Mouse (Mus musculus): ENCODE data around the gene Tshz2.
"Not testable (repeated sequence)": the region's sequence is repeated elsewhere in the genome, so short reads cannot be mapped to it uniquely, and the experiment has no call there.

Tshz2 gene

DNA sequence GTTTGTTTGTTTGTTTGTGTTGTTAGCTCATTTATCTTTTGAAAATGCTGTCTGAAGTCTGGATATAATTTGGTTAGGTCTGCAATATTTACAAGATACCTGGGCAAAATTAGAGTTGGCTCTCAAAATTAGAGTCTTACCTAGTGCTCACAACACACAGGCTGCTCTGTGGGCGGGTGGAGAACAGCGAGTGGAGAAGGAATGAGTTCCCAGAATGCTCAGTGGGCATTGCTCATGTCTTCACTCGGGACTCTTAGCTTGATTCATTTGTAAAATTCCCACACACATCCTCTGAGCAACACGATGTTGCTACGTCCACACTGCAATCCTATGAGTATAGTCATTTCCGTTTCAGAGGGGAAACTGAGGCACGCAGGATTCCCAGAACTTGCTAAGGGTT, 180.1 kb downstream of the Tshz2 start:
- no peak for DNase-seq (ENCODE audit: low spot score)

DNA sequence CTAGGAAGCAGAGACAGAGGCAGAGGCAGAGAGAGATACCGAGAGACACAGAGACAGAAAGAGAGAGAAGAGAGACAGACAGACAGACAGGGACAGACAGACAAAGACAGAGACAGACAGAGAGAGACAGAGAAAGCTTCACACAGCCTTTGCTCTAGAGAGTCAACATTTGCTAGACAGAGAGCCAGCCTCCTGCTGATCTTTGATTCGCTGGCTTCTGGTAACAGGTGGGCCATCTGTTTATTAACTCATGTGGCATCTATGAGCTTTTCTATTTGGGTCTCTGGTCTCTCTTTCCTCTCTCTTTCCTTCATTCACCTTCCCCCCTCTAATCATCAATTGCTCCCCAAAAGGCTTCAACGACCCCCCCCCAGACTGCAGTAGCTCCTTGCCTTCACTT, 181.5 kb downstream of the Tshz2 start:
- no peak for DNase-seq (ENCODE audit: low spot score)

DNA sequence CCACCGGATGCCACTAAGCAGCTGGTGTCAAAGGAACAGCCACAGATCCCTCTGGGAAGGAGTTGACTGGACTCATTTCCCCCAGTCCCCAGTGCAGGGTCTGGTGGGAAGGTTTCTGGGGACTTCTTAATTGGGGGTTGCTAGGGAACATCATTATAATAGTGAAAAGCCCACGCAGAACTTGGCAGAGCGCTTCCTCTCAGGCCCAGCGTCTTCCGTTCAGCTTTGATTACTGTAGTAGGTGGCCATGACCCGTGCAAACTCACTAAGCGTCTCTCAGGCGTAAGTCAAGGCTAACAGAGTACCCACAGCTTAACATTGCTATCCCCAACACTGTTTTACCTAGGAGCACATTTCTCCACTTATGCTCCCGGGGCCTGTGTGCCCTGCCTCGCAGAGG, 181.9 kb downstream of the Tshz2 start:
- no peak for DNase-seq (ENCODE audit: low spot score)

DNA sequence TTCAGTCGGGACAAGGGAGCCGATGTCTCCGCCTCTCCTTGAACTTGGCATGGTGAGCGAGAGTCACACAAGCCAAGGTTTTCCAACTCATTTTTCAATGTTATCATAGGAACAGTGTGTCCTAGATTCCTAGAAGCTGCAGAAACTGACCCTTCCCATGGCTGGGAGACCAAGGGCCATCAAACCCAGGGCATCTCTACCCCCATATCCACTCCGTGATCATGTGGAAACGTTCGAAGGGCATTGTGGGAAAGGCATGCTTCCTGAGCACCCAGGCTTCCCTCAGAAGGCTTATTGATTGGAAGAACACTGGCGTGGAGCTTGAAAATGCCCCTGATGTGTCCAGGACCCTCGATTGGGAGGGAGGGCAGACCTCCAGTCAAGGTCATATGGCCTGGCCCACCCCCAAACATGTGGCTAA, 188.2 kb downstream of the Tshz2 start:
- DNase-seq (ENCODE audit: low spot score) = no peak

DNA sequence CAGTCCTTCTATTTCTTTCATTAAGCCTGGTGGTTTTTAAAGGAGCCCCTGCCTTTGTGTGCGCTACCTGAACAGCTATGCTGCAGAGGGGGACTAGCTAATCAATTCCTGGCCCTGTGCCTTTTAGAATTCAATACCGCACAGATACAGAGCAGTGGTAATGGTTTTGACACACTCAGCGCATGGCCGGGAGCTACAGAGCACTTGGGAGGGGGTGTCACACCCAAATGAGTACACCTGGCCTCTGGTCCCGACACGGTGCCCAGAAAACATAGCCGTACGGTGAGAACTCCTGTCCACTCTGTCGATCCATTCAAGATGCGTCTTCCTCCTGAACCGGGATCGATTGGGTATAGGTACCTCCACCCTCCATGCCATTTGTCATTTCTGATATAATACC, 193.1 kb downstream of the Tshz2 start:
- DNase-seq (ENCODE audit: low spot score) = no peak

DNA sequence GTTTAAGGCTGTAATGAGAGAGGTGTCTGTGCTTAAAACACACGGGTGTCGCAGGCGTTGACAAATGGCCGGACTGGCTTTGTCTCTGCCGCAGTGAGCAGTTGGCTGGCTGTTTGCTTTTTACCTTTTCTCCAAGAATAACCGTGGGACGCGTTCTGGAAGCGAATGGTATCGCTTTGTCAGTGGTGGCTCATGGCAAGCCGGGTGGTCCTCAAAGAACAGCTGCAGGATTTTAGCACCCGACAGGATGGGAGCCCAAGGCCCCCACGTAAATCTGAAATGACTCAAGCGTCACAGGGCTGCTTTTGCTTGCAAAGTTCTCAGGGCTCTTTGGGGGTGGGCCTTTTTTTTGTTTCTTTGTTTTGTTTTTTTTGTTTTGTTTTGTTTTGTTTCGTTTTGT, 193.5 kb downstream of the Tshz2 start:
- DNase-seq (ENCODE audit: low spot score) = no peak

DNA sequence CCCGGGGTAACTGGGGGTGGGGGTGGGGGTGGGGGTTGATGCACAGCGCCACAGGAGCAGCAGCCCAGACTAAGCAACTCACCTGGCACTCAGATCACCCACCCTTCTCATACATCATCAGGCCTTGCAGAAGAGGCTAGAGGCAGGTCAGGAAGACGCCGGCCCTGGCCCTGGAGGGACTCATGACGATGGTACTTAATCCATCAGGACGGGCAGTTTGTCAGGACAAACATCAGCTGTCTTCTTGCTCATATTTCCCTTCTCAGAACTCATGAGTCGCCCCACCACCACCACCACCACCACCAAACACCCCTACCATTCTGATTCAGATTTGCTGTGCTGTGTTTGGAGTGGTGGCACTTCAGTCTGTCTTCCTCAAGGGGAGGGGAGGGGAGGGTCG, 194.0 kb downstream of the Tshz2 start:
- DNase-seq (ENCODE audit: low spot score) = no peak

DNA sequence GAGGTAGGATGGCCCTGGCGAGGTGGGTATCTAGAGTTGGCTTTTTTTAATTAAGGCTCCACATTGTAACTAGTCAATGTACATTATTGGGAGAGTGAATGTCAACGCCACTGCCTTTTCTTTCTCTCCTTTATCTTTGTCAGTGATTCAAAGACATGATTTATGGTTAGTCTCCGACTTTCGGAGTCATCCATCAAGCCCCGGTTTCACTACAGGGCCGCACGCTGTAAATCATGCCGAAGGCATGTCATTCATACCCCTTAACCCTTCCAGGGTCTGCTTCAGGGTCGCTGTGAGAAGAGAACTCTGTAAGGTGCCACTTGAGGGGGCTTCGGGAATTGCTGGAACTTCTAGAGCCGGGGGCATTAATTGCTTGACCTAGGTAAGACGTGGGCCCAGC, 199.4 kb downstream of the Tshz2 start:
- no peak for DNase-seq (ENCODE audit: low spot score)

DNA sequence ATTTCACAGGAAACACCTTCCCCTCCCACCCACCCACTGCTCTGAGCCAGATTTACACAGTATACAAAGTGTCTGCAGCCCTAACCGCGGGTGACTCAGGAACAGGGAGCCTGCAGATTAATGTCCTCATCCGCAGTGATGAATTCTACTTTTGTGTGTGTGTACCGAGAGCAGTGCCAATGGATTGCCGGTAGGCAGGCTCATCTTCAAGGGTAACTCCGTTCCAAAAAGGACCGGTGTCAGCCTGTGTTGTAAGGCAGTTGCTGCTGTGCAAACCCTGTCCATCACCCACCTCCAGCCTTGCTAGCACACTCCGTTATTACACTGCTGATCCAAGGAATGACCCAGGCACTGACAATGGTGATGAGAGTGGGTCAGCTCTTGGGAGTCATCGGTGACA, 200.8 kb downstream of the Tshz2 start:
- no peak for DNase-seq (ENCODE audit: low spot score)

DNA sequence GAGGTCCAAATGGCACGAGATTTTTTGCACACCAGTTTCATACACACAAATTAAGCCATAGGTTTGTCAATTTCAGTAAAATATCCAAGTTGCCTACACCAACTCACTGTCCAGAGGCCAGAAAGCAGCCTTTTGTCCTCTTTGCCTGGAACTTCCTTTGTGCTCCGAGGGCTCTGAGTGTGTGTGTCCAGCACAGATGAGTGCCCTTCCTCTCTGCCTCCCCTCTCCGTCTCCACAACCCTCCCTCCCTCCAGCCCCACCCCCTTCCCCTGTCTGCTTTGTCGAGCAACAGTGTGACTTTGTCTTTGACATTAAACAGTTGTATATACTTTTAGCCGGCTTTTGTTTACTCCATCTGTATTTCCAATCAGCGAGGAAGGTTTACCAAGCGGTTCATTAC, 201.8 kb downstream of the Tshz2 start:
- no peak for DNase-seq (ENCODE audit: low spot score)

DNA sequence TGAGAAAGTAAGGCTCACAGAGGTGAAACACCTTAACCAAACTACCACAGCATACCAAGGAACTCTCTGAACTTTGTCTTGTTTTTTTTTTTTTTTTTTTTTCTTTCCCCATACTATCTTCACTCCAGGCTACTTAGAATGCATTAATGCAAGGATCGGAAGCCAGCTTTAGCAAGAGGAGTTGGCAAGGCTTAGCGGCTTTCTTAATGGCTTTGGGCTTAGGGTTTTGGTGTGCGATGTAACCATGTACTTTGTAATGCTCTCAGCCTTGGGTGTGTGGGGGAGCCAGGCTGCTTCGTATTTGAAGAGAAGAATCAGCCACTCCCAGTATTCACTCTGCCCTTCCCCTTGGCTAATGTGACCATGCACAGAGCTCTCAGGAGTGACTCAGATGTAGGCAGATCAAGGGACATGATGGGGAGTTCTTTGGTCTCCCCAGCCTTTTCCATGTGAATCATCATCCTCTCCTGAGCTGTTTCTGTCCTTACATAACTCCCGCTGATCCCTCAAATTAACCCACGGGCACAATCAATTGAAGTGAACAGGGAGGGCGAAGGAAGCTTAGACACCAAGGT, 204.3 kb downstream of the Tshz2 start:
- no peak for DNase-seq (ENCODE audit: low spot score)

DNA sequence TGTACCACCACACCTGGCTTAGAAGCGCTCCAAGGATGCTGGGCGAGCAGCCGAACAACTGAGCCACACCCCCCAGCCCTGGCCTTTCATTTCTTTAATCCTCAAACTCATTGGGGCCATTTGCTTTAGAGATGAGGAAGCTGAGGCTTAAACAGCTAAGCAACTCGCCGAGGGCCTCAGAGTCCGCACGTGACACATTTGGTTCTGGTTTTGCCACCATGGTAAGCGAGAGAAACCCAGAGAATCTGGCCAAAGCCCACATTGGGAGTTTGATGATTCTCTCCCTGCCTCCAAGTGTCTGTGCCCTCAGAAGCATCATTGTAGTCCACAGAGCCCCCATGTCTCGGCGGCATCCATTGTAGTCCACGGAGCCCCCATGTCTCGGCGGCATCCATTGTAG, 205.7 kb downstream of the Tshz2 start:
- no peak for DNase-seq (ENCODE audit: low spot score)

DNA sequence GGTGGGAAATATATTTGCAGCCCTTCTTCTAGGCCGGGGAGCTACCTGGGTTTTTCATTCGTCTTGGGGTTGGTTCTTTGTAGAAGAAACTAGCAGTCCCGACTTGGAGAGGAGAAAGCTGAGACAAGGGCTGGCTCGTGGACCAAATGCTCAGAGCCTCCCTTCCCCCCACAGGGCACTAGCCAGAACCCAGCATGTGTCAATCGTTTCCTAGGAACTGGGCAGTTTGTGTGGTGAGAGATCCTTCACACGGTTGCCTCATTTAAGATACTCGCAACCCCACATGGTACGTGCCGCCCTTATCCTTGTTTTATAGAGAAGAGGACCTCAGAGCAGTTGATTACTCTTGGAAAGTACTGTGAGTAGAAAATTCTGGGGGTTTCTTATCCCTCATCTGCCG, 208.6 kb downstream of the Tshz2 start:
- no peak for DNase-seq (ENCODE audit: low spot score)

DNA sequence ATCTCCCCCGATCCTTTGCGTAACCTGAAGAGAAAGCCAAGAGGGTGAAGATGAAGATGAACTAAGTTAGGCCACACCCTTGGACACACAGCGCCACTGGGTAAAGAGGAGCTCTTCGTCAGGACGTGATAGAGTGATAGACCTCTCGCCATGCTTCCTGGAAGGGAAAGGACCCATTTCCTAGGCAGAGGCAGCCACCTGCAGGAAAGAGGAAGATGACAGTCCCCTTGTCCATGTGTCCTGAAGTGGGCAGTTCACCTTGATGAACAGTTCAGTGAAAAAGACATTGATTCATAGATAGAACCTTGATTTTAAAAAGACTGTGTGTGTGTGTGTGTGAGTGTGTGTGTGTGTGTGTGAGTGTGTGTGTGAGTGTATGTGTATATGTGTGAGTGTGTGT, 209.7 kb downstream of the Tshz2 start:
- no peak for DNase-seq (ENCODE audit: low spot score)

DNA sequence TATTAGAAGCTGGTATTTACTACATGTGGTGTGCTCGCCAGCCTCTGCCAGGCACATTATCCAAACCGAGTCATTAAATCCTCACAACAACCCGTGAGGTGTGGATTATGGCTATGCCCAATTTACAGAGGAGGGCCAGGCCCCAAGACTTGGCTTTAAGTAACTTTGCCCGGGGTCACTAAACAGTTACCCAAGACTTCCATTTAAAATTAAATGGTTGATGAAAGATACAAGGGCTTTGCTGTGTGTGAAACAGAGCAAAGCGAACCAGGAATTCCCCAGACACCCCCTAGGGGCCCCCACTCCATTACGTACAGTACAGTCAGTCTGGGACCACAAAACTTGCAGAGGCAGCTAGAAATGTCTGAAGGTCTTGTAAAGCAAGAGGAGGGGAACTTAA, 210.7 kb downstream of the Tshz2 start:
- no peak for DNase-seq (ENCODE audit: low spot score)

DNA sequence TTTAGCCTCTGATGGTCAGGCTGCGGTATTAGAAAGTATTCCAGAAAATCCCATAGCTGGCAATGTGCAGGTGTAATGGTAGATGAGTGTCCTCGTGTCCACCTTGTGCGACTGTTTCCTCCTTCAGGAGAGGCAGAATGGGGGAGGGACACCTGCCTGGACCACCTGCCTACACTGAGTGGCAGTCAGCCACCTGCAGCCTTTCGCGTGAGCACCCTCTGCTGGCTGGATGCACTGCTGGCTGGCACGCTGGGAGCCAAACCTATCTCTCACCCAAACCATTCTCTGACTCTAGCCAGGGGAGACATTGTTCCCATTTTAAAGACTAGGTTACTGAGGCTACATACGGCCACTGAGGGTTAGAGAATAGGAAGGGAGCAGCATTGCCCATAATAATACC, 216.3 kb downstream of the Tshz2 start:
- DNase-seq (ENCODE audit: low spot score) = no peak

DNA sequence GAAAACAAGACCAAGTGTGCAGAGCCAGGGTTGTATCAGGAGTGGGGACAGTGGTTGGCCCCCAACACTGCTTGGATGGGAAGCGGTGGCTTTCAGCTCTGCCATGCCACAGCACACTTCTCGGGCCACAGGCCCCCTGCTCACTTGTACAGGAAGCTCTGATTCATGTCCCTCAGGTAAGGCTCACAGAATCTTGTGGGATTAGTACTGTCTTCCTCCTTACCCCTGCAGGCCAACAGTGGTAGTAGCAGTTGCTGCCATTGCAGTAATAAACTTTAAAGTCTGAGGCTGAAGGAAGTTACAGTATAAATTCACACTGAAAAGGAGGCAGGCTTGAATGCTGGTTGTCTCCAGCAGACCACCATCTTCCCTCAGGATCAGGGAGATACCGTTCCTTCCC, 216.7 kb downstream of the Tshz2 start:
- DNase-seq (ENCODE audit: low spot score) = no peak

DNA sequence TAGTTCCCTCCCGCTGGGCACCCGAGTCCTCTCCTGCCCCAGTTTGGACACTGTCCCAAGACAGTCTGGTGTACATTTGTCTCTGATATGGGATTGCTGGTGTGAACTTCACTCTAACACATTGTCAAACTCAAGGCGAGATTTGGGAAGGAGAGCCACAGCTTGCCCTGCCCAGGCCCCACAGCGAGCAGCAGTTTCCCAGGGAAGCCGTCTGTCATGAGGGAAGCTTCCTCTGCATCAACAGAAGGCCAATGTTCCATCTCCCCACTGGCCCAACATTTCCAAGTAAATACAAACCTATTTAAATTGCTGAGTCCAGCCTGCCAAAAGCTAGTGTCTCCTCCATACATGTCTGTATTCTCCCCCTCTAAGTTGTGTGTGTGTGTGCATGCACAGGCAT, 218.8 kb downstream of the Tshz2 start:
- no peak for DNase-seq (ENCODE audit: low spot score)

DNA sequence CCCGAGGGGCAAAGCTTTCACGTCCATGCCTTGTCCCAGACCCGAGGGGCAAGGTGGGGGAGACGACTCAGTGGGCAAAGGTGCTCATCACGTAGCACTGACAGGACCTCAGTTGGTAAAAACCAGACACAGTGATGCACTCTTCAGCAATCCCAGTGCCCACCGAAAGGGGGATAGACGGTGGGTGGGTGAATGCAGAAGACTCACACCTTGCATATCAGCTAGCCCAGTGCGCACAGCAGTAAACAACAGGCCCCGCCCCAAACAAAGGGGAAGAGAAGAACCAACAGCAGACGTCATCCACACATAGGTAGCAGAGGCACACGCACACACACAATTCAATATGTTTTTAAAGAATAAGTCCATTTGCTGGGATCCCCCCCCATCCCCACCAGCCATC, 221.7 kb downstream of the Tshz2 start:
- DNase-seq (ENCODE audit: low spot score) = no peak

DNA sequence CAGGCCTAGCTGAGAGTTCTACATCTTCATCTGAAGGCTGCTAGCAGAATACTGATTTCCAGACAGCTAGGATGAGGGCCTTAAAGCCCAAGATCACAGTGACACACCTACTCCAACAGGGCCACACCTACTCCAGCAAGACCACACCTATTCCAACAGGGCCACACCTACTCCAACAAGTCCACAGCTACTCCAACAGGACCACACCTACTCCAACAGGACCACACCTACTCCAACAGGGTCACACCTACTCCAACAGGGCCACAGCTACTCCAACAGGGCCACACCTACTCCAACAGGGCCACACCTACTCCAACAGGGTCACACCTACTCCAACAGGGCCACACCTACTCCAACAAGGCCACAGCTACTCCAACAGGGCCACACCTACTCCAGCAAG, 224.2 kb downstream of the Tshz2 start:
- DNase-seq (ENCODE audit: low spot score) = not testable (repeated sequence)

DNA sequence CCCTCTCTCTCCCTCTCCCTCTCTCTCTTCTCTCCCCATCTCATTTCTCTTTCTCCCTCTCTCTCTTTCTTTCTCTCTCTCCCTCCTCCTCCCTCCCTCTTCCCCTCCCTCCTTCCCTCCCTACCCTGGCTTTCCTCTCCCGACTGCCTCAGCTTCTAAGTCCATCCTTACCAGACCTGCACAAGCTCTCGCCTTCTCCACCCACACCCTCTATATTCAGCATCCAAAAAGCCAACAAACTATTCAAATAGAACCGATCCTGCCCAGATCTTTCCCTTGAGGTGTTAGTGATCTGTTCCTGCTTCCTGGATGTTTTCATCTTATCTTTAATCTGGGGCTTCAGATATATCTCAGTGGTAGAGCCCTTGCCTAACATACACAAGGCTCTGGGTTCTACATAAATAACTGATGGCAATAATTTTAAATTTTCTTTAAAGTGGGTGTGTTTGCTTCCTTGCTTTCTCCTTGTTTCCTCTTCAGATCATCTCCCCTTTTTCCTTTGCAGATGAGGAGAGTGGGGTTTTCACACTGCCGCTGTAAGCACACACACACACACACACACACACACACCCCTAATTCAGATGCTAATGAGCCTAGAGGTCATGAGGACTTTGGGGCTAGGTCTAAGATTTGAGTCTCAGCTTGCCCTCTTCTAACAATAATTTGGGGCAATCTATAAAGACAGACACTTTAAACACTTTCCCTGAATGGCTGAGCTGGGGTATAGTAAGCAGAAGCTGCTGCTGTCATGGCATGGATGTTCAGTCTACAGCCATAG, 226.5 kb downstream of the Tshz2 start:
- DNase-seq (ENCODE audit: low spot score) = no peak

DNA sequence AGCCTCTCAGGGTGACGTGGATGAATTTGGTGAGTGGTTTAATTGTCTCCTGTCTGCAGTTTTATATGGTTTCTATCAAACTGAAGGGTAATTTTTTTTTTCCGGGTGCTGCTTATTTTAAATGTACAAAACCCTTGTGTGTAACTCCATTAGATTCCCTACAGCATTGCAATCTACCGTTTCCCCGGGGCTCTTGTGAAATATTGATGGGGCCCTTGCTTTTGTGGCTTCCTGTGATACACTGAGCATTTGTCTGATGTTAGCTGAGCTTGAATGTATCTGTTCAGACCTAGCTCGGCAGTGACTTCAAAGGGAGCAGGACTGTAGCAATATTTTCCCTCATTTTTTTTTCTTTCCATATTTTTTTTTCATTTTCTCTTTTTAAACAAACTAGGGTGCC, 228.1 kb downstream of the Tshz2 start:
- no peak for DNase-seq (ENCODE audit: low spot score)

DNA sequence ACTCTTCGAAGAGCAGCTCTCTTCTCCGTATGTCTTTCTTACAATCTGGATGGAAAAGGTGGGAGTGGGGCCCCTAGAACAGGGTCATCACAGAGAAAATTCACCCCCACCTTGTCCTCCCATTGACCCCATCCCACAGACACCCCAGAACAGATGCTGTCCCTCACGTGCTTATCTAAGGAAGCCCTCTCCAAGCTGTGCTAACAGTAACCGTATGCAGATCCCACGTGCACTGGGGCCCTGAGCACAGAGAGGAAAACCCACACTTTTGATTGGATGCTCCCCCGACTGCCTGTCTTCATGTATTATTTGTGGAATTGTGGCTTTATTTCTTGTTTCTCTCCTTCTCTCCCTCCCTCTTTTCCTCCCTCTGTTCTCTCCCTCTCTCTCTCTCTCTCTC, 229.9 kb downstream of the Tshz2 start:
- no peak for DNase-seq (ENCODE audit: low spot score)

DNA sequence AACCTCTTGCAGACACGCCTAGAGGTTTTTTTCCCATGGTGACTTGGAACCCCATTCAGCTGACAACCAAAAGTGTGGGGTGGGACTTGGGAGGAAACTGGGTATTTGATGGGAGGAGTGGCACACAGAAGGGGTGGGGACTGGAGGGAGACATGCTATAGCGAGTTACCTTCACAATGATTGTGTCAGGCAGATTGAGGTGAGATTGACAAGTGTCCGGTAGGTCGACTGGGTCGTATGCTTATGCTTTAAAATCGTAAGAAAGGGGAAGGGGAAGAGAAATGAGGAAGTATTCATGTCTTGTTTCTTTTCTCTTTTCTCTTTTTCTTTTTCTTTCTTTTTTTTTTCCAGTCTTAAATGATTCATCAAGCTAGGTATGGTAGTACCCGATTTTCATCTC, 236.7 kb downstream of the Tshz2 start:
- no peak for DNase-seq (ENCODE audit: low spot score)

Measured in c-Kit-positive CD71-positive TER-119-positive erythroid progenitor cells, embryonic 14.5 days (primary cell).